Mouse (Mus musculus) midbrain, embryonic 16.5 days (tissue): ENCODE results near the gene Tacr2. TPM values are rescaled to one million over a fixed set of nuclear protein-coding genes. Genes with fewer than 3 reads are reported as not detected.

ENCODE experiments used
- ATAC-seq: fragments of 200-750 bp; cut with Nextera tagmentation; 2 replicates; pipeline ENCODE4 v1.8.0; 2017; ENCODE audit warnings: moderate TSS enrichment
- H3K27ac ChIP-seq: fragments of 300-500 bp; sonication (generic); 2 replicates; pipeline ENCODE4 v1.5.1; 2014; ENCODE audit warnings: mild to moderate bottlenecking, low read length, mixed read lengths
- H3K27me3 ChIP-seq: fragments of 300-500 bp; sonication (generic); 2 replicates; pipeline ENCODE4 v1.6.1; 2014; ENCODE audit warnings: low read depth, low read length, mixed read lengths; ENCODE audit not compliant: control insufficient read depth, insufficient read depth
- H3K36me3 ChIP-seq: fragments of 300-500 bp; sonication (generic); 2 replicates; pipeline ENCODE4 v1.6.1; 2014; ENCODE audit warnings: mild to moderate bottlenecking, low read length, moderate library complexity, mixed read lengths; ENCODE audit not compliant: control insufficient read depth, insufficient read depth
- H3K4me1 ChIP-seq: fragments of 300-500 bp; sonication (generic); 2 replicates; pipeline ENCODE4 v1.6.1; 2014; ENCODE audit warnings: mild to moderate bottlenecking, low read length, mixed read lengths; ENCODE audit not compliant: control insufficient read depth, insufficient read depth
- H3K4me2 ChIP-seq: fragments of 300-500 bp; sonication (generic); 2 replicates; pipeline ENCODE4 v1.6.1; 2014; ENCODE audit warnings: mild to moderate bottlenecking, low read length, mixed read lengths
- H3K4me3 ChIP-seq: fragments of 300-500 bp; sonication (generic); 2 replicates; pipeline ENCODE4 v1.5.1; 2014; ENCODE audit warnings: low read depth, mild to moderate bottlenecking, low read length, moderate library complexity, mixed read lengths
- H3K9ac ChIP-seq: fragments of 300-500 bp; sonication (generic); 2 replicates; pipeline ENCODE4 v1.6.1; 2014; ENCODE audit warnings: low read depth, low read length, mixed read lengths
- H3K9me3 ChIP-seq: fragments of 300-500 bp; sonication (generic); replicated peaks from 2 replicates; pipeline ENCODE4 v1.6.1; 2014; ENCODE audit warnings: mild to moderate bottlenecking, low read length, mixed read lengths; ENCODE audit not compliant: control insufficient read depth, poor library complexity, severe bottlenecking
- WGBS: fragments of 180-500 bp; shearing (Covaris S2); extraction: QIAGEN DNeasy Blood & Tissue Kit; methylation state at CpG from one replicate; pipeline ENCODE4 v1.1.7; 2014; 5-methylcytosine and 5-hydroxymethylcytosine counted together
- polyA plus RNA-seq: library from polyadenylated mRNA; unstranded; fragments of >200 nt; fragmentation: Nextera tagmentation; extraction: Ambion mirVana; gene quantifications from 2 replicates; pipeline ENCODE4 v1.2.1, GENCODE M21; 2015

Gene Tacr2
- polyA plus RNA-seq, 1 experiment from 2014 or later, result not detected

GRCm38 (mm10) chr10:62282782-62283181 is 30.5 kb downstream of the Tacr2 start:
- Histone ChIP-seq H3K4me2 (no peak overlapping the region), H3K27ac (no peak overlapping the region), H3K36me3 (peaks cover 68% of the 10 kb centered on the region), H3K9me3 (no peaks in the 10 kb centered on the region), H3K4me1 (no peaks in the 10 kb centered on the region), H3K27me3 (no peaks in the 10 kb centered on the region), H3K9ac (no peak overlapping the region), H3K4me3 (no peak overlapping the region)
- no peak for ATAC-seq
- 52% methylated on average over 9 of the region's 9 CpGs for WGBS

- H3K4me1 ChIP-seq, result no peaks in the 10 kb centered on the region
- no peaks in the 10 kb centered on the region for H3K9me3 ChIP-seq
- H3K27me3 ChIP-seq, result no peaks in the 10 kb centered on the region
- H3K4me2 ChIP-seq, result no peak overlapping the region
- ATAC-seq, result no peak
- 85% methylated on average over 4 of the region's 4 CpGs for WGBS
- no peak overlapping the region for H3K27ac ChIP-seq
- H3K4me3 ChIP-seq, result no peak overlapping the region
- H3K9ac ChIP-seq, result no peak overlapping the region
- H3K36me3 ChIP-seq, result peaks cover 64% of the 10 kb centered on the region
Observed at GRCm38 (mm10) chr10:62283206-62283792, 31.1 kb downstream of the Tacr2 start.

- H3K4me2 ChIP-seq, result no peak overlapping the region
- no peaks in the 10 kb centered on the region for H3K27me3 ChIP-seq
- no peak overlapping the region for H3K27ac ChIP-seq
- no peak overlapping the region for H3K9ac ChIP-seq
- H3K4me3 ChIP-seq, result no peak overlapping the region
- no peaks in the 10 kb centered on the region for H3K9me3 ChIP-seq
- 80% methylated on average over 6 of the region's 6 CpGs for WGBS
- ATAC-seq, result no peak
- H3K36me3 ChIP-seq, result peaks cover 59% of the 10 kb centered on the region
- no peaks in the 10 kb centered on the region for H3K4me1 ChIP-seq
Observed at GRCm38 (mm10) chr10:62287460-62288124, 35.4 kb downstream of the Tacr2 start.

- no peaks in the 10 kb centered on the region for H3K27me3 ChIP-seq
- no peaks in the 10 kb centered on the region; the same call in 1 of the 2 replicates for H3K4me1 ChIP-seq
- H3K9me3 ChIP-seq, result no peaks in the 10 kb centered on the region
- ATAC-seq, result no peak
- no peak overlapping the region for H3K9ac ChIP-seq
- no peak overlapping the region for H3K4me3 ChIP-seq
- H3K36me3 ChIP-seq, result peaks cover 45% of the 10 kb centered on the region
- WGBS, result 86% methylated on average over 4 of the region's 4 CpGs
- H3K27ac ChIP-seq, result no peak overlapping the region
- H3K4me2 ChIP-seq, result no peak overlapping the region
Observed at GRCm38 (mm10) chr10:62294112-62294511, 41.9 kb downstream of the Tacr2 start.

- Histone ChIP-seq H3K36me3 (peaks cover 27% of the 10 kb centered on the region), H3K4me1 (no peaks in the 10 kb centered on the region; the same call in 1 of the 2 replicates), H3K27ac (no peak overlapping the region; the same call in 1 of the 2 replicates), H3K9me3 (no peaks in the 10 kb centered on the region), H3K27me3 (no peaks in the 10 kb centered on the region), H3K4me2 (no peak overlapping the region), H3K9ac (no peak overlapping the region), H3K4me3 (no peak overlapping the region)
- 60% methylated on average over 20 of the region's 26 CpGs for WGBS
- ATAC-seq, result no peak
Observed at GRCm38 (mm10) chr10:62296086-62296872, 44.0 kb downstream of the Tacr2 start.

GRCm38 (mm10) chr10:62300006-62300827 is 48.0 kb downstream of the Tacr2 start:
- H3K27me3 ChIP-seq, result no peaks in the 10 kb centered on the region
- H3K4me1 ChIP-seq, result no peaks in the 10 kb centered on the region; the same call in 1 of the 2 replicates
- ATAC-seq, result no peak
- H3K9me3 ChIP-seq, result no peaks in the 10 kb centered on the region
- H3K27ac ChIP-seq, result no peak overlapping the region; the same call in 1 of the 2 replicates
- 85% methylated on average over 23 of the region's 23 CpGs for WGBS
- H3K9ac ChIP-seq, result no peak overlapping the region
- H3K4me2 ChIP-seq, result no peak overlapping the region
- no peak overlapping the region for H3K4me3 ChIP-seq
- H3K36me3 ChIP-seq, result peaks cover 10% of the 10 kb centered on the region

GRCm38 (mm10) chr10:62305090-62305489 is 52.9 kb downstream of the Tacr2 start:
- Histone ChIP-seq H3K4me2 (no peak overlapping the region), H3K9me3 (no peaks in the 10 kb centered on the region), H3K27me3 (no peaks in the 10 kb centered on the region), H3K9ac (no peak overlapping the region), H3K36me3 (peaks cover 7% of the 10 kb centered on the region), H3K4me1 (no peaks in the 10 kb centered on the region), H3K27ac (no peak overlapping the region), H3K4me3 (no peak overlapping the region)
- 87% methylated on average over 6 of the region's 6 CpGs for WGBS
- no peak for ATAC-seq

- no peaks in the 10 kb centered on the region for H3K27me3 ChIP-seq
- no peak overlapping the region for H3K4me2 ChIP-seq
- H3K9ac ChIP-seq, result no peak overlapping the region
- H3K9me3 ChIP-seq, result no peaks in the 10 kb centered on the region
- peaks cover 7% of the 10 kb centered on the region for H3K36me3 ChIP-seq
- H3K27ac ChIP-seq, result no peak overlapping the region
- no peak overlapping the region for H3K4me3 ChIP-seq
- no peak for ATAC-seq
- H3K4me1 ChIP-seq, result no peaks in the 10 kb centered on the region
- WGBS, result 76% methylated on average over 3 of the region's 3 CpGs
Observed at GRCm38 (mm10) chr10:62306483-62306882, 54.2 kb downstream of the Tacr2 start.
